Mouse (Mus musculus) CD4-positive, CD25-positive, alpha-beta regulatory T cell, adult 4 months (primary cell): Measurements from ENCODE around the gene Polr2j. TPM values are rescaled to one million over a fixed set of nuclear protein-coding genes. Genes with fewer than 3 reads are reported as not detected.

Source experiments
- ATAC-seq: one replicate; pipeline ENCODE4 v1.8.0; 2017
- polyA plus RNA-seq, 2 experiments: library from polyadenylated mRNA; unstranded; fragments of 100-300 nt; shearing (Covaris generic); gene quantifications; one replicate each; pipeline ENCODE4 v1.2.1; 2017

The Polr2j gene
- 100 to 1,000 TPM; 119 to 120 TPM for polyA plus RNA-seq

DNA sequence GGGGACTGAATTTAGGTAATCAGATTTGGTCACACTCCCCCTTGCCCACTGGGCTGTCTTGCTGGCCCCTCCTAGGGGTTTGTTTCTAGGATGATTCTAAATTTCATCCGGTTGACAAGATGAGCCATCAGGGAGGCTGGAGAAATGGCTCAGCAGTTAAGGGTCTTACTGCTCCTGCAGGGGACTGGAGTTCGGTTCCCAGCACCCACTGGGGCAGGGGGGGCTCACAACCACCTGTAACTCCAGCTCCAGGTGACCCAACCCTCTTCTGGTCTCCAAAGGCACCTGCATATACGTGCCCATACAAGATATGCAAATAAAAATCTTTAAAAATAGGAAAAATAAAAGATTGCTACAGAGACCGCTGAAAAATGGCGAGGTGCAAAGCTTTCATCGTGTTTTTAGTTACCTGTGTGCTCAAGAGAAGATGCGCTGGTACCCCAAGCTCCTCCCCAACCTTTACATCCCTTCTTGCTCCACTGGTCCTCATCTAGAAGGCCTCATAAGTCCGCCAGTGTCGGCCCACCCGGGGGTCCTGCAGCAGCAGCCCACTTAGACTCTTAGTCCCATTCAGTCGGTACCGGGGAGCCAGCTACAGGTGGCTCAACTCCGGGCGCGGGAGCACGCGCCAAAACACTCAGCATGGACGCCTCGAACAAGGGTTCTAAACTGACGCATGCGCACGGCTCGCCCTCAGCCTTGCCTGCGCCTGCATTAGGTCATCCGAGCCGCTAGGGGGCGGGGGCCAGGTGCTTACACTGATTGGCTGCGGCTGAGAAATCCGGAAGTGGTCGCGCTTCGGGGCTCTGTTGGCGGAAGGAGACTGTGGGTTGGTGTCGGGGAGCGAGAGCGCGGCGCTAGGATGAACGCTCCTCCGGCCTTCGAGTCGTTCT is at the start of gene Polr2j:
TSS of gene Polr2j (plus strand) at position 741 of the 893 bp plus-strand sequence.
- peak; percentile 100 for ATAC-seq

DNA sequence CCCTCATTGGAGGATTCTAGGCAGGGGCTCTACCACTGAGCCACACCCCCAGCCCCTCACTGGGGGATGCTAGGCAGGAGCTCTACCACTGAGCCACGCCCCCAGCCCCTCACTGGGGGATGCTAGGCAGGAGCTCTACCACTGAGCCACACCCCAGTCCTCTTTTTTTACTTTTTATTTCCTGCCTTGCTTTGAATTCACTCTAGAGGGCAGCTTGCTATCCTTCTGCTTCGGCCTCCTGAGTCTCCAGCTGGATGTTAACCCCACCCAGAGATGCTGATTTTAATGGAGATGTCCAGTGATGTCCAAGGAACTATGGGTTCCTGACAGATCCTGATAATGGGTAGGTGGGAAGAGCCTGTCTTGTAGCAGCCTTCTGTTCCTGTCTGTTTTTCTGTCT is 47.0 kb upstream of the Polr2j start:
- no peak for ATAC-seq

DNA sequence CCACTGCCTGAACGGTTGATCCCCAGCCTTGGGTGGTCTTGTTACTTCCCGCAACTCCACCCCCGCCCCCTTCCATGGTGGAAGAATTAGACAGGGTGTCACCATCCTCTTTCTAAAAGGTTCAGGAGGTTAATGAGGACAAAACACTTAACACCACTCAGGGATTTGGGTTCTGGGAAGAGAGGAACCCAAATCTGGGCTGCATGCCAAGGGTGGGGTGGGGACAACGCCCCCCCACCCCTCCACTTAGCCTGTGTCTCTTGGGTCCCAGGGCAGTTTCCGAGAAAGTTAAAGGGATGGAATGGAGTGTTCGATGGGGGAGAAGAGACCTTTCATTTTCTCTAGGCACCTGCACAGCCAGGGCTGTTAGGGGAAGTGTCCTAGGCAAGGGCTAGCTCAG is 43.4 kb upstream of the Polr2j start:
- ATAC-seq: no peak

DNA sequence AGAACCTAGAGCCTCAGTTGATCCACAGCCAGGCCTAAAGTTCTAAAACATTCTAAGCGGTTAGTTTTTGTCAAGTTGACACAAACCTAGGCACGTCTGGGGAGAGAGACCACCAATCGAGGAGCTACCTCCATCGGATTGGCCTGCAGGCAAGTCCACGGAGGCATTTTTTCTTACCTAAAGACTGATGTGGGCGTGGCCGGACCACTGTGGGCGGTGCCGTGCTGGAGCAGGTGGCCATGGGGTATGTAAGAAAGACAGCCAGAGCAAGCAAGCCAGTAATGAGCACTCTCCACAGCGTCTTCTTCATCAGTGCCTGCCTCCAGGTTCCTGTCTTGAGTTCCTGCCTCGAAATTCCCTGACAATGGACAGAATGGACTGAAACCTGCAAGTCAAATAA is 42.9 kb upstream of the Polr2j start:
- ATAC-seq: no peak

DNA sequence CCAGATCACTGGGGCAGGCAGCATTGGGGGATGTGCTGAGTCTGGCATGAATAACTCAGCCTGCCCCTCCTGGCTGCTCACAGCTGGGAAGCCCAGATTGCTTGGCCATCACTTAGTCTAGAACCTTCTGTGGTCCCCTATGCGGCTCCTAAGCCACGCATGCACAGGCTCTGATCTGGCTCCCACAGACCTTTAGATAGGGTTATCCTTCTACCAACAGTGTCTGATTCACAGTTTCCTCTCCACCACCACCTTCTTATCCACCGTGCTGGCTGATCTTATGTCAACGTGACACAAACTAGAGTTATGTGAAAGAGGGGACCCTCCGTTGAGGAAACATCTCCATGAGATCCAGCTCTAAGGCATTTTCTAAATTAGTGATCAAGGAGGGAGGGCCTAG is 41.4 kb upstream of the Polr2j start:
- no peak for ATAC-seq

DNA sequence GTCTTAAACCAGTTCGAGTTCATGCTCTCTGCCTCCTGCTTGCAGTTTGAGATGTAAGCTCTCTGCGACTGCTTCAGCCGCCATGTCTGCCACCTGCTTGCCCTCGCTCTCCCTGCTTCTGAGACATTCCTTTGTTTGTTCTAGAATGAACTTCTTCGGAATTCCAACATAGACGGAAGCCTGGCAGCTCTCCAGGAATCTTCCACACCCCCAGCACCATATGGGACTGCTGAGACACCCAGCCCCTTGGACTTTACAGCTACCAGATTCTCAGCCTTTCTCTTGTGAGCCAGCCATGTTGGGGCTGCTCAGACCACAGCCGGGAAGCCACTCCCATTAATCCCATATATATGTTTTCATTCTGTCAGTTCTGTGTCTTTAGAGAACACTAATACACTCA is 40.1 kb upstream of the Polr2j start:
- ATAC-seq: no peak

DNA sequence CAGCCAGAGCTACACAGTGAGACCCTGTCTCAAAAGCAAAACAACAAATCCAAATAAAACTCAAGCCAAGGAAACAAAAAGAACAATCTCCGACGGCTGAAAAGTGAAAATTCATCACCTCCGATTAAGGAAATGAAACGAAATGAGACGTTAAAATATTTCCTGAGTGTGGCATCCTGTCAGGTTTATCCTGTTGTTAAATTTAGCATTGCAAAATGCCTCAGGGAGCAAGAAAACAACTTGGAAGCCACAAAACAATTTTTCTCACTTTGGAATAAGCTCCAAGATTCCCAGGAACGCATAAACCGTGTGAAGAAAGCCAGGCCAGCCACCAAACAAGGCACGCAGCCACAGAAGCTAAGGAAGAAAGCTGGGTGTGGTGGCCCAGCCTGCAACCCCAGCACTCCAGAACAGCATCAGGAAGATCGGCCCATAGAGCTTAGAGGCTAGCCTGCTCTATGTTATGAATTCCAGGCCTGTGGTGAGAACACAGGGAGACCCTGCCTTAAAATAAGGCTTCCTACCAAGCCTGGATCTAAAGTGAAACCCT is 39.4 kb upstream of the Polr2j start:
- ATAC-seq: no peak

DNA sequence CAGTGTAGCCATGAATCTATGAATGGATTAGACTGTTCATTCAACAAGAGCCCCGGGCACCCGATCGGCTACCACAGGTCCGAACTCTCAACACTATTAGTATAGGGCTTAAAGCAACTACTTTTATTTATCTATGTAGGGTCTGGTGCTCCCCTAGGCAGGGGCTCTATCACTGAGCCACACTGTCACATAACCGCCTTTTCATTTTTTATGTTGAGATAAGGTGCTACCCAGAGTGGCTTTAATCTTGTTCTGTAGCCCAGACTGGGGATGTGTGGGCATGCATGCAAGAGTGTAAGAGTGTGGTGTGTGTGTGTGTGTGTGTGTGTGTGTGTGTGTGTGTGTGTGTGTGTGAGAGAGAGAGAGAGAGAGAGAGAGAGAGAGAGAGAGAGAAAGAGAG is 38.3 kb upstream of the Polr2j start:
- no peak for ATAC-seq

DNA sequence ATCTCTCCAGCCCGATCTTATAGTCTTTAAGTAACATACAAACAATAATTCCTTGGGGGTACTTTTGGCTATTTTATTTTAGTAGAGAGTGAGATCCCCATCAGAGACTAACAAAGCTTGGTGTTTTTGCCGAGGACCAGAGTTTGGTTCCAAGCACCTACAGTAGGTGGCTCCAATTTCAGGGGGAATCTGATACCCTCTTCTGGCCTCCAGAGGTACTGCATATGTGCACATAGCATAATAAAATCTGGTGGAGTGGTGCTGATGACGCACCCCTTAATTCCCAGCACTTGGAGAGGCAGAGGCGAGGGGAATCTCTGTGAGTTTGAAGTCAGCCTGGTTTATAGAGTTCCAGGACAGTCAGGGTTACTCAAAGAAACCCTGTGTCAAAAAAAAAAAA is 34.1 kb upstream of the Polr2j start:
- no peak for ATAC-seq

DNA sequence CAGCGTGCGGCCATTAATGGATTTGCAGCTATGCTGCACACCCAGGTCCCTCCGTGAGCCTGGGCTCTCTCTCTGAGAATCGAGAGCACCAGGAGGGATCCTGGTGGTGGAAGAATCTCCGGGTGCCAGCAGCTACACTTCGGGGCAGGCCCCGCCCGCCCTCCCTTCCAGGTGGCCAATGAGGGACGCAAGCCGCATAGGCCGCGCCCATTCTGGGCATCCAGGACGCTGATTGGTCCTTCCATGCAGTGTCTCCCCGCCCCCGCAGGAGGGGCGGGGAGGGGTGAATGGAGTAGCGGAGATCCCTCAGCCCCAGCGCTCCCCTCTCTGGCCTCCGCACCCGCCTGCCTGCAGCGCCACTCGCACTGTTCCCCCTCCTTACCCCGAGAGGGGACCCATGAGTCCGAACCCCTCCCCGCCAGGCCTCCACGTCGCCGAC is 32.7 kb upstream of the Polr2j start, which contains the start of gene Rasa4:
TSS of gene Rasa4 (plus strand) at position 248 of the 439 bp plus-strand sequence.
- peak; percentile 100 for ATAC-seq

DNA sequence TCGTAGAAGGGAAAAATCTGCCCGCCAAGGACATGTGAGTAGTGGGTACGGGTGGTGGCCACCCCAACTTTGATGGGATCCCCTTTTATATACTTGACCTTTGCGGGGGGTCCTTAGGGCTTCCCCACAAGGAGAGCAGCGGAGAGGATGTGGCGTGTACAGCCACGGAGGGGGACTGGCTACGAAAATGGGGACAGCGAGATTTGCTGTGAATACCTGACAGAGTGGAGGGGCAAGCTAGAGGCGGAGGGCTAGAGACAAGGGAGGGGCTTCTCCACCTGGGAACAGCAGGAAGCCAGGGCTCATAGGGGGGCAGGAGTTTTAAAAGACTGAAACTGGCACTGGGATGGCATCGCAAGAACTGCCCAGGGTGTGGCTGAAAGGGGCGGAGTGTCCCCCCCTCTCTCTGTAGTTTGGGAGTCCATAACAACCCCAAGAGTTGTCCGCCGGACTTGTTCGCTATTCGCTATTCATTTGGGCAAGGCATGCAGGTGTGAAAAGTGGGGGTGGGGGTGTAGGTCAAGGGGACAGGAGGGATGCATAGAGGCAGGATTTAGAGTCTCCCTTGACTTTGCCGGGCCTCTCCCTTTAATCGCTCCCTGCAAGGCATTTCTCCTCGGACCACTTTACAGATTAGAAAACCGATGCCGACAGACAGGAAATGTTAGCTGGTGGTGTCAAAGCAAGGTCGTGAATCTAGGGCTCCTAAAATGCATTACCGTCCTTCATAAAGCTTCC is 32.1 kb upstream of the Polr2j start:
- ATAC-seq: peak; percentile 46

DNA sequence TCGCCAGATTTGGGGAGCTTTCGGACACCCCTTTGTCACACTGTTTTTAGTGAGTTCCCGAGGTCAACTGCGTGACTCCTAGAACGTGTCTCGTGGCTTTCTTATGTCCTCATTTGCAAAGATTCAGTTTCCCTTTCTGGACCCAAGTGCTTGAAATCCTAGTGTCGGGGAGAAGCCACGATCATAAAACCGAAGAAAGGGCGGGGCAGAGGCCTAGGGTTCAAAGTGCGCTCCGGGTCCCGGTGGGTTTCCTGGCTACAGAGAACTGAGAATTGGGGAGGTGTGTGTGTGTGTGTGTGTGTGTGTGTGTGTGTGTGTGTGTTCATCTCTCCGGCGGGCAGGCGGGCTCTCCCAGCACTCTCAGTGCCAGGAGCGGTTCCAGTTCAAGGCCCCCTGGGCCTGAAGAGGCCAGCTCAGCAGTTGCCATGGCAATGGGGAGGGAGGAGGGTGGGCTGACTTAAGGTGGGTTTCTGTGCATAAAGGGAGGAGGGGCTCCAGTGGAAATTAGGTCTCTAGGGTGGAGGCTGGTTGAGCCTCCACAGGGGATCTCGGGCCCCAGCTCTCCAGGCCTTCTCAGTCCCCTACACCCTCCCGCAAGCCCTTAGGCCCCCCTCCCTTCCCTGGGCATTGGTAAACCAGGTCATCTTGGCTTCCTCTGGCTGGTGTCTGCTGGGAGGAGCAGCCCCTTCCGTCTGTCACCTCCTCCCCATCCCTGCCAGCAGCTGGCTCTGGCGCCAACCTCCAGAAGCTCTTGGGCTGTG is 31.4 kb upstream of the Polr2j start:
- no peak for ATAC-seq

DNA sequence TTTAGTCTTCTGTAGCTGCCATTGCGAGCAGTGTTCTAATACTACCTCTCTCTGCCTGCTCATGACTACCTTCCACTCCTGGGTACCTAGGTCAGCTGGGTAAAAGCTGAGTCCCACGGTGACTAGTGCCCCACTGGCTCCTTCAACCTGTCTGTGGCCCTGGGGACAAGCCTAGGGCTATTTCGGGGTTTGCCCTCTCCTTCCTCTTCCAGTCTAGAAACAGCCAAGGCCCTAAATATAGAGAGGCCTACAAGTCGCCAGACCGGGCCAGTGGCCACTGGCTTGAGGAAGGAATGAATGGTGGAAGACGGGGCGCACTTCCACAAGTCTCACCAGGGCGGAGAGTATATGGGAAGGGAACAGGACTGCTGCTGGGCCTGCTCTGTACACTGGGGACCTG is 30.1 kb upstream of the Polr2j start:
- ATAC-seq: no peak

DNA sequence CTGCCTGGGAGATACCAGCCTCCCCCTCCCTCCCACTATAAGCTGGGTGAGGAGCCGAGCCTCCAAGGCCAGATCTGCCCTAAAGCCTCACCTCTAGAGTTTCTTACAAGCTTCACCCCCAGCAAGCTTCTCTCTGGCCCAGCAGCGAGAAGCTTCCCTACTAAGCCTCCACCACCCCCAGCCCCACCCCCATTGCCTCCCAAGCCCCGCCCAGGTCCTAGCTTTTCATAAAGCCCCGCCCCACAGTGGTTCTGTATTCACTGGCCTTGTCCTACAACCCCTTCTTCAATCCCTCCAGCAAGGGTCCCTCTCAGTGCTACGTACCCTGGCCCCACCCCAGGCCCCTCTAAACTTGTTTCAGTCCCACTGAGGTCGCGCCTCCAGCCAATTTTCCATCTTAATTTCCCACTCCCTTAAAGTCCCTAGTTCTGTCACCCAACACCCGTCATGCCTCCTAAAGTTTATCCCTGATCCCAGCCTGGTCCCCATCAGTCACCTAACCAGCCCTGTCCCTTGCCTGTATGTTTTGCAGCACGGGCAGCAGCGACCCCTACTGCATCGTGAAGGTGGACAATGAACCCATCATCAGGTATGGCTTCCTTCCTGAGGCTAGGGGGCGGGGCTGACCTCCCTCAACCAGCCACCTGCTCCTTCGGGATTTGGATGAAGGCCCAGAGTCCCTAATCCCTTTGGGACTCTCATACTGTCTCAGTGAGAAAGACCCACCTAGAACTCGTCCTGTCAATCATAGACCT is 27.4 kb upstream of the Polr2j start:
- ATAC-seq: no peak

DNA sequence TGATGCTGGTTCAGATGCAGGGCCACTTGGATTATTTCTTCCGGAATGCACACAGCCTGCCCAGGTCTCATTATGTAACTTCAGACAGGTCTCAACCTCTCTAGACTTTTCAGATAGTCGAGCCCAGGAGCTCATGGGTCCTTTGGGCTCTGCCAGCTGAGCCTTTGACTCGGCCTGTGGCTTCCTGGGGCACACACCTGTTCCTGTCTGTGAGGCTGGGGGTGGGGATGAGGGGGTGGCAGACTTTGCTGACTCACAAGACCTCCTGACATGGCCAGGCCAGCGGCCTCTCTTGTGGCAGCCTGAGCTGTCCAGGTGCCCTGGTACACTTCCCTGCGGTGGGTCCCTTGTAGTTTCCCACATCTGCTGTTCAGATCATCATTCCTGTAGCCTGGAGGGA is 24.5 kb upstream of the Polr2j start:
- no peak for ATAC-seq

DNA sequence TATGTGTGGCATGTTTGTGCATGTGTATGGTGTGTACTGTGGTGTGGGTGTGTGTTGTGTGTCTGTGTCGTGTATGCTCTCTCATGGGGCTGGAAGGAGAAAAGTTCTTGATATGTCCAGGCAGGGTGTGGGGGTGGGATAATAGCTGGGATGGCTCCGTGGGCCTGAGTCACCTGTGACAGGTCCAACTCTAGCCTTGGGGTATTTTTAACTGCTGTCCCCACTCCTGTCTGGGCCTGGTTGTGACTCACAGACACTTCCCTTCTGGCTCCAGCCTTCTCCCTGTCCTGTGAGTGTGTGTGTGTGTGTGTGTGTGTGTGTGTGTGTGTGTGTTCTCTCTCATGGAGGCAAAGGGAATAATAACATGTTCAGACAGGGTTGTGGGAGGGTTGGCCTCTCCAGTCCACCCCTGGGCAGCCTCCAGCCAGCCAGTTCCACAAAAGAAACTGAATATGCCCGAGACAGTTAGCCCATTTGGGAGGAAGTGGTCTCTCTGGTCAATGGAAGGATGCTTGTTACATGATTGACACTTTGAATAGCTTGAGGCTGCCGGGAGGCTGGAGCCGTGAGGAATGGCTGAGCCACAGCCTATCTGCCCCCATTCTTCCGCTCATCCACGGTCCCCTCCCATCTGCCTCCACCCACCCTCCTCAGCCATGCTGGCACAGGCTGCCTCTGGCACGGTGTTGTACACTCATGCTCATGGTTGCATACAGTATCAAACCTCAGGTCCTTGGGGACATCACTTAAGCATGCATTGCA is 22.0 kb upstream of the Polr2j start:
- no peak for ATAC-seq

DNA sequence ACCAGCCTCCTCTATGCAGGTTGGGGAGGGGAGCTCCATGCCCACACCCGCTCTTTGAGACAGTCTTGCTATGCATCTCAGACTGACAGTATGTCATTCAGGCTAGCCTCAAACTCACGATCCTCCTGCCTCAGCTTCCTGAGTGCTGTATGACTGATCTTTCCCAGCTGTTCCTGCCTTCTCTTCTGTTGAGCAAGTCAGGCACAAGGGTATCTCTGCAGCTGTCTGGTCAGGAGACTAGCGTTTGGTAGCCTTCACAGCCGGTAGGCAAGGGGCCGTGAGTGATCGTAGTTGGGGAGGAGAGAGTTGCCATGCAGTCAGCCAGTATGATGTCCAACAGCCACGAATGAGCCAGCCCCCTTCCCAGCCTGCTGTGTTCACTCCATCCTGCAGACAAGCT is 21.3 kb upstream of the Polr2j start:
- no peak for ATAC-seq

DNA sequence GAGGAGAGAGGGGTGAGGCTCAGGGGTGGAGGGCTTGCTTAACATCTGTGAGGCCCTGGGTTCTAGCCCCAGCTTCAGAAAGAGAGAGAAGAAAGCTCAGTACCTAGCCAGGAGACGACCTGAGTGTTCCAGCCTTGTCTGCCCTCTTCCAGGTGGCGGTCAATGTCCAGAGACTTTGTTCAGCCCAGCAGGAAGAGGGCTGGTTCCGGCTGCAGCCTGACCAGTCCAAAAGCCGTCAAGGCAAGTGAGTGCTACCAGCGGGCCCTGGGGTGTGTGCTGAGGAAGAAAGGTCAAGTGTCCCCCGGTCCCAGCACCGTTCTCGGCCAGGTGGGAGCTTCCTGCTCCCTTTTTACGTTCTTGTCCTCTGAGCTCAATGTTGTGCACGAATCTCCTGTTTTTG is 17.9 kb upstream of the Polr2j start:
- no peak for ATAC-seq

DNA sequence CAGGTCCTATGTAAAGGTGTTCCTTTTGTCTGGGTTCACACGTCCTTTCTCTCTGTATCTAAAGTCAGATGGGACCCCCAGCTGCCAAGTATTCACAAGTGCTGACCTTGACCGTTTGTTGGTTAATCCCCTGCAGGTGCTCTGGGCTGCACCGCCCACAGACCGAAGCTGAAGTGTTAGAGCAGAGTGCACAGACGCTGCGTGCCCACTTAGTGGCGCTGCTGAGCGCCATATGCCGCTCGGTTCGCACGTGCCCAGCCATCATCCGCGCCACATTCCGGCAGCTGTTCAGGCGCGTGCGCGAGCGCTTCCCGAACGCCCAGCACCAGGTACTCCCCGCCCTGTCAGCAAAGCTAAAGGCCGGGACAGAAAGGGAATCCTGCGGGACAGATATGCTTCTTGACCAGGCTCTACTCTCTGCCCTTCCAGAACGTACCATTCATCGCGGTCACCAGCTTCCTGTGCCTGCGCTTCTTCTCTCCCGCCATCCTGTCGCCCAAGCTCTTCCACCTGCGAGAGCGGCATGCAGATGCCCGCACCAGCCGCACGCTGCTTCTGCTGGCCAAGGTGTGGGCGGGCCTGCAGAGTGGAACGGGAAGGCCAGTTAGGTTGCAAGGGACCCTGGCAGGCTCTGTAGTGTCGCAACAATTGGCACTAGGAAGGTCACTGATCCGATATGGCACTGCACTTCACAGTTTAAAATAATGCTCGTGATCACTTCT is 14.2 kb upstream of the Polr2j start:
- ATAC-seq: peak; percentile 92

DNA sequence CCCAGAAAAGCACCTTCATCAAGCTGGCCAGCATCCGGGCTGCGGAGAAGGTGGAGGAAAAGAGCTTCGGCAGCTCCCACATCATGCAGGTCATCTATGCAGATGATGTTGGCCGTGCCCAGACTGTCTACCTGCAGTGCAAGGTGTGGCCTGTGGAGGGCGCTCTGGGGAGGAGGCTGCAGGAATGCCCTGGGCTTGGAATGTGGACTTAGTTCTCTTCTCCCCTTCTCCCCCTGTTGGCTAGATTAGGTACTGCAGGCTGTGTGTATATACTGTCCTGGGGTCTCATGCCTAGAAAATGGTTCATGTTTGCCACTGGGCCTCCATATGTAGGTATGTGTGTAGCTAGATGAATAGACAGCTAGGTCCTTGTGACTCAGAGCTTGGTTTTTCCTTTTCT is 11.9 kb upstream of the Polr2j start:
- no peak for ATAC-seq

DNA sequence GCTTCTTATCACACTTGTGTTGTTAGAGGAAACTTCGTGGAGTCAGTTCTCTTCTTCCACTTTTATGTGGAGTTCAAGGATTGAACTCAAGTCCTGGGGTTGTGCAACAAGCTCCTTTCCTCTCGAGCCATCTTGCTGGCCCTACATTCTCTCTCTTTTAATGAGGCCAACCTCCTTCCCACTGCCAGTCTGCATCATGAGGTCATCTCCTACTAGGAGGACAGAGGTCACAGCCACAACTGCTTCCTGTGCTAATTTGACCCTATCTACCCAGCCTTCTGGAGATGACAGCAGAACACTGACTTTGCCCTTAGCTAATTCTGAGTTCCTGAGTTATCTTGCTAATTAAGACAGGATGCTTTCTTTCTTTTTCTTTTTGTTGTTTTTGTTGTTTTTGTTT is 7.9 kb upstream of the Polr2j start:
- no peak for ATAC-seq
